Mouse (Mus musculus) hematopoietic stem cell, adult 5-6 weeks (primary cell): ENCODE measurements around the gene Hoxb8. TPM values are rescaled to one million over a fixed set of nuclear protein-coding genes. Genes with fewer than 3 reads are reported as not detected.

Experiments
- ATAC-seq, 2 experiments: fragments of 125-278 bp in 1 of 2; replicated peaks in 1 of 2; 2 replicates each; pipeline ENCODE4 v1.8.0; 2016 to 2017; ENCODE audit warnings: inconsistent platforms in 2 of 2, mild to moderate bottlenecking in 2 of 2, moderate number of reproducible peaks in 2 of 2, low read depth in 1 of 2, moderate TSS enrichment in 1 of 2; ENCODE audit not compliant: low FRiP score in 2 of 2, poor library complexity in 2 of 2, severe bottlenecking in 2 of 2, insufficient read depth in 1 of 2, low TSS enrichment in 1 of 2
- total RNA-seq: library from RNA; stranded (forward); fragments of 172-1452, 232-1000 nt; gene quantifications from 2 replicates; pipeline ENCODE4 v1.2.3, GENCODE M21; 2017

Gene Hoxb8
- total RNA-seq, 1 experiment from 2014 or later = not detected

GRCm38 (mm10) chr11:96333241-96334001 is 51.7 kb downstream of the Hoxb8 start:
- no peak for ATAC-seq

DNA sequence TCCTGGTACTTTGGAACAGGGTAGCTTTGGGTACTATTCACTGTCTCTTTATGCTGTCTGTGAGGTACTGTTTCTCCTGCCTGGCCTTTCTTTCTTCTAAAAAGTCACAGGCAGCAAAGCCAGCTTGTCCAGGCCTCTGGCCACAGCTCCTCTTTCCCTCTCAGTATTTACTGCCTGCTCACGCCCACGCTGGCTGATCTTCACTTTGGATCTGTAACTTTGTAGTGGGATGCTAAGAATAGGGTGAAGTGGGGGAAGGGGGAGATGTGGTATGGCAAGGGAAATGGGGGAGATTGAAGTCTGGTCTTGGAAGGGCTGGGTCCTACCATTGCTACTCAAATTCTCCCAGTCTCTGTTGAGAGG is 52.3 kb downstream of the Hoxb8 start:
- no peak for ATAC-seq

Other genes with a start within 250 kb of the Hoxb8 start
- gene Snf8, start 247.0 kb upstream of the Hoxb8 start, total RNA-seq = 38.0 and 41.3 TPM in 2 replicates
- gene Ube2z, start 216.5 kb upstream of the Hoxb8 start, total RNA-seq = 19.2 and 19.9 TPM in 2 replicates
- 23.8 and 56.9 TPM in 2 replicates for gene Atp5g1, start 206.2 kb upstream of the Hoxb8 start, total RNA-seq
- not detected in 2 replicates for gene Calcoco2, start 169.9 kb upstream of the Hoxb8 start, total RNA-seq
- not detected in 2 replicates for gene Ttll6, start 148.1 kb upstream of the Hoxb8 start, total RNA-seq
- gene Hoxb13, start 87.6 kb upstream of the Hoxb8 start, total RNA-seq = not detected in 2 replicates
- 0.30 and 0.44 TPM in 2 replicates for gene Hoxb9, start 10.4 kb upstream of the Hoxb8 start, total RNA-seq
- not detected in 2 replicates for gene Hoxb7, start 4.7 kb downstream of the Hoxb8 start, total RNA-seq
- gene Hoxb6, start 10.6 kb downstream of the Hoxb8 start, total RNA-seq = 0.38 and 1.2 TPM in 2 replicates
- 0.25 and 1.3 TPM in 2 replicates for gene Hoxb5, start 21.4 kb downstream of the Hoxb8 start, total RNA-seq
- 2.4 and 4.0 TPM in 2 replicates for gene Hoxb4, start 36.4 kb downstream of the Hoxb8 start, total RNA-seq
- 4.4 and 9.4 TPM in 2 replicates for gene Hoxb3, start 41.4 kb downstream of the Hoxb8 start, total RNA-seq
- gene Hoxb2, start 68.6 kb downstream of the Hoxb8 start, total RNA-seq = 1.8 and 2.1 TPM in 2 replicates
- gene Hoxb1, start 83.8 kb downstream of the Hoxb8 start, total RNA-seq = not detected in 2 replicates
- gene Skap1, start 182.7 kb downstream of the Hoxb8 start, total RNA-seq = 2.4 and 3.6 TPM in 2 replicates